Mouse (Mus musculus): ENCODE measurements around the gene Igsf9b. TPM values are rescaled to one million over a fixed set of nuclear protein-coding genes. Genes with fewer than 3 reads are reported as not detected.

Gene Igsf9b
- polyA plus RNA-seq, 1 experiment from 2014 or later, result 8.2 TPM

DNA sequence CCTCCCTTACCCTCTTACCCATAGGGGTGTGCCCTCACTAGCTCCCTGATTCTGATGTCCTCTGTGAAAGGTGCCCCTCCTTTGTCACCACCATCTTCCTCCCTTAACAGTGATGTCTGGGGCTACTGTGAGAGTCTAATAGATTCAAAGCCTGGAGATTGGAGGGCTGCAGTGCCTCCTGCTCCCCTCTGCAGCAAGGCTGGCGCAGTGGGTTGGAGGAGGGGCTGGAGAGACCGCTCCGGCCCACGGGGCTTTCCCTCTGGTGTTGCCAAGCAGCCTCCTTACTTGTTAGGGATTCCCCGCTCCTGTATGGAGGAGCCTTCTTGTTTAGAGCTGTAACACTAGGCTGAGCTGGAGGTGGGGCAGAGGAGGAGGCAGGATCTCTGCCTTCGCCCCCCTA lies 9.6 kb downstream of the Igsf9b start:
- WGBS, result 27% methylated on average over 6 of the region's 6 CpGs
- H3K4me3 ChIP-seq, result no peak overlapping the region
- peak overlapping the region; percentile 20; the same call in 1 of the 2 replicates for H3K27ac ChIP-seq
- peak; percentile 67 for ATAC-seq (ENCODE audit: low FRiP score, low read depth)
- peaks cover 28% of the 10 kb centered on the region for H3K4me1 ChIP-seq
- H3K9me3 ChIP-seq, result no peaks in the 10 kb centered on the region
- H3K4me2 ChIP-seq (replicated peaks), result no peak overlapping the region; the same call in 1 of the 2 replicates
- 0 out of 2 replicates have a peak overlapping the region, but pooled peaks have one; percentile 3 for H3K9ac ChIP-seq
- H3K27me3 ChIP-seq (replicated peaks), result no peaks in the 10 kb centered on the region; the same call in none of the 2 replicates
- H3K36me3 ChIP-seq, result peaks cover 4% of the 10 kb centered on the region

DNA sequence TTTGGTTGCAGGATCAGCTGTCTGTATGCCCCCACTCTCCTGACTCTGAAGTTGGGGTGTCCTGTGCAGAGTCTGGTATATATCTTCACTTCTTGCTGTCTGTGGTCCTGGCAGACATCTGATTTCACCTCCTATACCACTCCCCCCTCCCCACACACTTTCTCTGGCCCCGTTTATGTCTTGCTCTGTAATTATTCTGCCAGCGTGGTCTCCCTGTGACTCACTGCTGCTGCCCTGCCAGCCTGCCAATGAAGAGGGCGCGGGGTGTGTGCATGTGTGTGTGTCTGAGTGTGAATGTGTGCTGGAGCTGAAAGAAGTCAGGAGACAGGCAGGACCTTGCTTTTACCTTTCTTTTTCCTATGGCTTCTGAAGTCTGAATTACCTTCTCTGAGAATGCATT lies 11.0 kb downstream of the Igsf9b start:
- peaks cover 25% of the 10 kb centered on the region for H3K4me1 ChIP-seq
- H3K27ac ChIP-seq, result no peak overlapping the region
- peaks cover 4% of the 10 kb centered on the region for H3K36me3 ChIP-seq
- H3K4me3 ChIP-seq, result no peak overlapping the region
- WGBS, result 80% methylated on average over 4 of the region's 4 CpGs
- H3K27me3 ChIP-seq (replicated peaks), result no peaks in the 10 kb centered on the region
- H3K4me2 ChIP-seq (replicated peaks), result no peak overlapping the region
- ATAC-seq (ENCODE audit: low FRiP score, low read depth), result no peak
- H3K9ac ChIP-seq, result no peak overlapping the region
- H3K9me3 ChIP-seq, result no peaks in the 10 kb centered on the region

DNA sequence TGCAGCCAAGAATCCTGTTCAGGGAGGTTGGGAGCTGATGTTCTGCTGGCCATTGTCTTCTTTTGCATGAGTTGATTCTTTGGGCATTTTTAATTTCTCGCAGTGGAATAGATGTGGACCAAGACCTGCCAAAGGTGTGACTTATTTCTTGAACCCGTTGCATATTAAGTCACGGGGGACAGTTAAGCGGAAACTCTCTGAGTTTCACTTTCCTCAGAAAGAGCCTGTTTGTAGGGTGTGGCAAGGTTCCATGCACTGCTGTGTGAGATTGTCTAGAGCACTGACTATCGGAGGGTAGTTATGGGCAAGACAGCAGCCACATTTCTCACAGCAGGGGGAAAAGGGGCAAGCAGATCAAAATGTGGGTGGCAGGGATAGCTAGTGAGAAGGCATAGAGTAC lies 14.4 kb downstream of the Igsf9b start:
- H3K4me1 ChIP-seq, result peaks cover 6% of the 10 kb centered on the region
- no peak overlapping the region for H3K9ac ChIP-seq
- no peak for ATAC-seq (ENCODE audit: low FRiP score, low read depth)
- H3K4me2 ChIP-seq (replicated peaks), result no peak overlapping the region
- no peaks in the 10 kb centered on the region for H3K27me3 ChIP-seq (replicated peaks)
- H3K36me3 ChIP-seq, result peaks cover 14% of the 10 kb centered on the region
- no peak overlapping the region for H3K27ac ChIP-seq
- WGBS, result 93% methylated on average over 5 of the region's 5 CpGs
- no peaks in the 10 kb centered on the region for H3K9me3 ChIP-seq
- H3K4me3 ChIP-seq, result no peak overlapping the region

DNA sequence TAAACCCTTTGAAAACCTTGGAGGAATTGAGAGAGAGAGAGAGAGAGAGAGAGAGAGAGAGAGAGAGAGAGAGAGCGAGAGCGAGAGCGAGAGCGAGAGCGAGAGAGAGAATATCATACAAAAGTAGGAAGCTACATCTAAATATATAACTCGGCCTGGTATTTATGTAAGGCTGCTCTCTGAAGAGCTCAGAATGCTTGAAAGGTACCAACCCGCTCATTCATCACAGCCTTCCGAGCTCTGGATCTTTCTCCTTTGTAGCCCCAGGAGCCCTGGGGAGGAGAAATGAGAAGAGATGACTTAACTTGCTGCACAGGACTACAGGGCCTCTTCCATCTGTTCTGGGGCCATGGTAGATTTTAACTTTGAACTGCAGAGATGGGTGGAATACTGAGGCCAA lies 22.3 kb downstream of the Igsf9b start:
- Histone ChIP-seq H3K9me3 (no peaks in the 10 kb centered on the region), H3K27me3 (replicated peaks) (no peaks in the 10 kb centered on the region), H3K4me2 (replicated peaks) (no peak overlapping the region), H3K4me3 (no peak overlapping the region), H3K36me3 (peaks cover 45% of the 10 kb centered on the region), H3K9ac (no peak overlapping the region), H3K4me1 (peaks cover 4% of the 10 kb centered on the region; the same call in 1 of the 2 replicates), H3K27ac (no peak overlapping the region)
- no peak for ATAC-seq (ENCODE audit: low FRiP score, low read depth)
- 89% methylated on average over 8 of the region's 8 CpGs for WGBS

DNA sequence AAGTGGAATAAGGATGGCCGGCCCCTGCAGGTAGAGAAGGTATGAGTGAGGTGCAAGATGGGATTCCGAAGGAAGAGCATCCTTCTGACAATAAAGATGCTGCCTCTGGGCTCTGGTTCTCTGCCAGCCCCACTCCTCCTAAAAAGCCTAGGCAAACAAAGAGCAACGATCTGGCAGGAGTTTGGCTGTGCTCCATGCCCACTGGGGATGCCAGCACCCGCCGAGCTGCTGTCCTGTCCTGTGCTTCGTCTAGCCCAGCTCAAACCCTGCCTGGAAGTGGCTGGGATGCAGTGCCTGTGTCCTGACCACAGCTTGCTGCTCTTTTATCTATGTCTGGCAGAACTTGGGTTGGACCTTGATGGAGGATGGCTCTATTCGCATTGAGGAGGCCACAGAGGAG lies 23.3 kb downstream of the Igsf9b start:
- no peak overlapping the region for H3K27ac ChIP-seq
- 76% methylated on average over 7 of the region's 7 CpGs for WGBS
- no peak overlapping the region for H3K4me3 ChIP-seq
- H3K36me3 ChIP-seq, result peaks cover 43% of the 10 kb centered on the region
- no peaks in the 10 kb centered on the region for H3K9me3 ChIP-seq
- no peak overlapping the region for H3K9ac ChIP-seq
- no peak overlapping the region for H3K4me2 ChIP-seq (replicated peaks)
- ATAC-seq (ENCODE audit: low FRiP score, low read depth), result no peak
- H3K27me3 ChIP-seq (replicated peaks), result no peaks in the 10 kb centered on the region
- peaks cover 4% of the 10 kb centered on the region; the same call in 1 of the 2 replicates for H3K4me1 ChIP-seq

DNA sequence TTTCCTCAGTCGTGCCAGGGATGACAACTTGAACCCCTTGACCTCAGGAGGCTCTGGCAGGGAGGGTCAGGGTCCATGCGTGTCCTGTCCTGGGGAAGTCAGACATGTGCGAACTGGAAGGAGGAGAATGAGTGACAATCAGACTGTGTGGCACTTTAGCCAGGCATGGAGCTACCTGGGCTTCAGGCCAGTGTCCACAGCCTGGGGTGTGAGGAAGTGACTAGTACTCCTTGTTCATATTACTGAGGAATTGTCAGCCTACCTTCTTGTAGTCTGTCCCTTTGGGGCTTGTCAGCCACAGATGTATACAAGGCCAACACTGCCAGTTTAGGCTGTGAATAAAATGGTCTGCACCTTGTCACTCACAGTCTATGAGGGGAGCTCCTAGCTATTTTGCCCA lies 24.4 kb downstream of the Igsf9b start:
- peaks cover 4% of the 10 kb centered on the region; the same call in 1 of the 2 replicates for H3K4me1 ChIP-seq
- ATAC-seq (ENCODE audit: low FRiP score, low read depth), result no peak
- H3K36me3 ChIP-seq, result peaks cover 35% of the 10 kb centered on the region
- H3K27me3 ChIP-seq (replicated peaks), result no peaks in the 10 kb centered on the region
- H3K4me2 ChIP-seq (replicated peaks), result no peak overlapping the region
- H3K9ac ChIP-seq, result no peak overlapping the region
- no peak overlapping the region for H3K27ac ChIP-seq
- no peak overlapping the region for H3K4me3 ChIP-seq
- WGBS, result 87% methylated on average over 3 of the region's 3 CpGs
- H3K9me3 ChIP-seq, result no peaks in the 10 kb centered on the region

DNA sequence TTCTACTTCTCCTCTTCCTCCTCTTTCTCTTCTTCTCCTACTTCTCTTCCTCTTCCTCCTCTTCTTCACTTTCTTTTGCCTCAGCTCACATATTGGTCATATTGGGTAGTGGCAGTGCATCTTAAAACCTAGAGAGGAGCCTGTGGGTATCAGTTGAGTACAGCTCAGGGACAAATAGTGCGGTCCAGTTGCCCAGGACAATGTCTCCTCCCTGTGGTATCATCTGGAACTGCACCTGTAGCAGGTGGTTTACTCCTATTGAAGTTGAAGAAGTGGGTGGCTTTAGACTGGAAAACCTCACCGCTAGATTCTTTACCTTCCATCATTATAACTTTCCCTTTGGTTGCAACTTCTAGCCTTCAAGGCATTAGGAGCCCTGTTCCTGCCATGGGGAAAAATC lies 26.9 kb downstream of the Igsf9b start:
- Histone ChIP-seq H3K4me1 (peaks cover 4% of the 10 kb centered on the region; the same call in 1 of the 2 replicates), H3K27me3 (replicated peaks) (no peaks in the 10 kb centered on the region), H3K27ac (no peak overlapping the region), H3K4me2 (replicated peaks) (no peak overlapping the region), H3K9me3 (no peaks in the 10 kb centered on the region), H3K36me3 (peaks cover 37% of the 10 kb centered on the region), H3K4me3 (no peak overlapping the region), H3K9ac (no peak overlapping the region)
- ATAC-seq (ENCODE audit: low FRiP score, low read depth), result no peak; the same call in 1 of the 2 replicates
- WGBS, result 55% methylated on average over 2 of the region's 2 CpGs

DNA sequence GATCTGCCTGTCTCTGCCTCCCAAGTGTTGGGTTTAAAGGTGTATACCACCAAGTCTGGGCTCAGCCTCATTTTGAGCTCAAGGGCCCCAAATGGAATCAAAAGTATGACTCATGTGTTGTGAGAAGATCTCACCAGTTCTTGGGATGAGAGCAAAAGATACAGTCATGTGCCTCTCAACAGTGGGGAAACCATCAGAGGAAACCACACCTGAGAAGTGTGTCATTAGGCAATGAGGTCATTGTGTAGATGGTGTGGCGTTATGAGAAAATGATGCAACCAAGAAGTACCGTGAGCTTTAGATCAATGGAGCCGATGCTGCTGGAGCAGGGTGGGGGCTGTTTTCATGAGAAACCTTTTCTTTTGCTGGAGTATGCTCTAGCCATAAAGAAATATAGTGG lies 28.6 kb downstream of the Igsf9b start:
- no peak overlapping the region for H3K9ac ChIP-seq
- H3K9me3 ChIP-seq, result no peaks in the 10 kb centered on the region
- no peak overlapping the region for H3K4me3 ChIP-seq
- H3K27ac ChIP-seq, result no peak overlapping the region
- no peaks in the 10 kb centered on the region for H3K27me3 ChIP-seq (replicated peaks)
- peaks cover 41% of the 10 kb centered on the region for H3K36me3 ChIP-seq
- 98% methylated on average over 3 of the region's 3 CpGs for WGBS
- ATAC-seq (ENCODE audit: low FRiP score, low read depth), result no peak
- H3K4me2 ChIP-seq (replicated peaks), result no peak overlapping the region
- H3K4me1 ChIP-seq, result no peaks in the 10 kb centered on the region

DNA sequence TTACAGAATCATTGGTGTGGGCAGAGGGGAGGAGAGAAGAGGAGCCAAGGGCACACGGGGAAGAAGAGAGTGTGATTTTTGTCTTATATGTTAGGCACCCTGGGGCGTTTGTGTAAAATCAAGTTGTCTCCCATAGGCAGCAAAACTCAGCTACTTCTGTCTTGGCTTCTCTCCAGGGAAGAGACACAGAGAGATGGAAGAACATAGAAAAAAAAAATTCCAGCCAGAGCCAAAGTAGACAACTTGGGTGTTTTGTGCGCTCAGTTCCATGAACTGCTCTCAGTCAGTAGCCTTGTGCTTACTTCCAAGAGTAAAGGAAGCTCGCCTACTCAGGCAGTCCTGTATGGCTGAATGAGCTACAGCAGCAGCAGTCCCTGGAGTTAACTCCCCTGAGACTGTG lies 31.4 kb downstream of the Igsf9b start:
- Histone ChIP-seq H3K27me3 (replicated peaks) (no peaks in the 10 kb centered on the region), H3K4me1 (no peaks in the 10 kb centered on the region), H3K27ac (no peak overlapping the region), H3K9me3 (no peaks in the 10 kb centered on the region), H3K4me3 (no peak overlapping the region), H3K9ac (no peak overlapping the region), H3K4me2 (replicated peaks) (no peak overlapping the region), H3K36me3 (peaks cover 44% of the 10 kb centered on the region)
- no peak for ATAC-seq (ENCODE audit: low FRiP score, low read depth)
- WGBS, result 91% methylated on average over 4 of the region's 4 CpGs

DNA sequence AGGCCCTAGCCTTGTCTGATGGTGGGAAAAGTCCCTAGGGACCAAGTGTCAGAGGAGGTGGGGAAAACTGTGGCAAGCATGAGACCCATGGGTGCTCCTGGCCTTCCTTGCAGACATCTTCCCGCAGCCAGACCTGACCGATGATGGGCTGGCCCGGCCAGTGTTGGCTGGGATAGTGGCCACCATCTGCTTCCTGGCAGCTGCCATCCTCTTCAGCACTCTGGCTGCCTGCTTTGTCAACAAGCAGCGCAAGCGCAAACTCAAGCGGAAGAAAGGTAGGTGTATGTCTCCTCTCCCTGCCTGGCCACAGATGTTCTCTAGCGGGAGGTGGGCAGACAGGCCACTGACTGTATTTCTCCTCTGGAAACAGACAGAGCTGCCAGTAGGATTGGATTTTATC lies 32.5 kb downstream of the Igsf9b start:
- H3K9ac ChIP-seq, result no peak overlapping the region
- H3K36me3 ChIP-seq, result peaks cover 46% of the 10 kb centered on the region
- no peaks in the 10 kb centered on the region for H3K27me3 ChIP-seq (replicated peaks)
- H3K9me3 ChIP-seq, result no peaks in the 10 kb centered on the region
- no peak overlapping the region for H3K4me2 ChIP-seq (replicated peaks)
- no peak overlapping the region for H3K4me3 ChIP-seq
- no peak overlapping the region for H3K27ac ChIP-seq
- no peak for ATAC-seq (ENCODE audit: low FRiP score, low read depth)
- 96% methylated on average over 7 of the region's 7 CpGs for WGBS
- no peaks in the 10 kb centered on the region for H3K4me1 ChIP-seq

DNA sequence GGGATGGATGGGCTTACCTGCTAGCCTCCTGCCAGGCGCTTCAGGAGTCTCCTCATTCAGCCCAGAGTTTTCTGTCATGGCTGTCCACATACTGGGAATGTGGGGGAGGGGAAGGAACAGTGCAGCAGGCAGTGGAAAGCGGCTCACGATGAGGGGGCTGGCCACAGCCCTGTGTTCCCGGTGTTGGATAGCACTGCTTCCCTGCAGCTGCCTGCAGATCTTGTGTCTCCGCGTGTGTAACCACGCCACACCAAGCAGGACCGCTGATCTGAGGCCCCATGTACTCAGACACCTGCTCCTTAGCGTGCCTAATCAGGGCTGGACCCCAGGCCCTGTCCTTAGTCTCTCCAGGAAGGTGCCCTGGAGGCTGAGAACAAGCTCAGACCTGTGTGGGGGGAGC lies 35.9 kb downstream of the Igsf9b start:
- Histone ChIP-seq H3K27ac (no peak overlapping the region), H3K9me3 (no peaks in the 10 kb centered on the region), H3K27me3 (replicated peaks) (no peaks in the 10 kb centered on the region), H3K9ac (no peak overlapping the region), H3K4me3 (no peak overlapping the region), H3K4me1 (peaks cover 8% of the 10 kb centered on the region; the same call in 1 of the 2 replicates), H3K36me3 (peaks cover 37% of the 10 kb centered on the region), H3K4me2 (replicated peaks) (no peak overlapping the region)
- 89% methylated on average over 9 of the region's 9 CpGs for WGBS
- 0 out of 2 replicates have a peak, but pooled peaks have one; percentile 4 for ATAC-seq (ENCODE audit: low FRiP score, low read depth)

DNA sequence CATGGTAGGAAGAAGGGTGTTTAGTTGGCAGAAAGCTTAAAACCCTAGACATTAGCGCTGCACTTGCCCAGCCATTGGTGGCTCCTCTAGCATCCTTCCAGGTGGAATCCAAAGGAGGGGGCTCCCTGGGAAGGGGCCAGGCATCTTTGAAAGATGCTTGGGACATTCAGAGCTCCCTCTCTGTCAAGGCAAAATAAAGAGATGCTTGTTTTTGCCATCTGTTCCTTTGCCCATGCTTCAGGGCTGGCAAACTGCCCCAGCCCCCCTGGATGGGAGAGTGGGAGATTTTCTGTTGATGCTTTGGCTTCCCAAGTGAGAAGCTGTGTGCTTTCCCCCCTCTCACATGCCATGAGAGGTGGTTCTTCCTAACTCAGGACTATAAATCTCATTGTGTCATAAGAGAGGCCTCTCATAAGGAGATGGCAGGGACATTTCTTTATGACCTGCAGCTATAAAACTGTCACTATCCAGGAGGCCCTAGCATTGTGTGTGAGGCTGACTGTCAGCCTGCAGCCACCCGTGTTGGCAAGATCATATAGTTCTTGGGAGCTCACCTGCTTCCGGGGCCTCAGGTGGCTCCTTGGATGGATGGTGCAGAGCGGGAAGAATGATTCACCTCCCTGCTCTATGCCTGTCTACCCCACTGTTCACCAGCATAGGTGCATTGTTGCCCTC lies 38.1 kb downstream of the Igsf9b start:
- H3K9me3 ChIP-seq, result no peaks in the 10 kb centered on the region
- no peak for ATAC-seq (ENCODE audit: low FRiP score, low read depth)
- 87% methylated on average over 4 of the region's 4 CpGs for WGBS
- no peaks in the 10 kb centered on the region for H3K27me3 ChIP-seq (replicated peaks)
- H3K4me3 ChIP-seq, result no peak overlapping the region
- H3K36me3 ChIP-seq, result peaks cover 28% of the 10 kb centered on the region
- H3K9ac ChIP-seq, result no peak overlapping the region
- no peak overlapping the region for H3K27ac ChIP-seq
- H3K4me1 ChIP-seq, result peaks cover 8% of the 10 kb centered on the region; the same call in 1 of the 2 replicates
- no peak overlapping the region for H3K4me2 ChIP-seq (replicated peaks)

DNA sequence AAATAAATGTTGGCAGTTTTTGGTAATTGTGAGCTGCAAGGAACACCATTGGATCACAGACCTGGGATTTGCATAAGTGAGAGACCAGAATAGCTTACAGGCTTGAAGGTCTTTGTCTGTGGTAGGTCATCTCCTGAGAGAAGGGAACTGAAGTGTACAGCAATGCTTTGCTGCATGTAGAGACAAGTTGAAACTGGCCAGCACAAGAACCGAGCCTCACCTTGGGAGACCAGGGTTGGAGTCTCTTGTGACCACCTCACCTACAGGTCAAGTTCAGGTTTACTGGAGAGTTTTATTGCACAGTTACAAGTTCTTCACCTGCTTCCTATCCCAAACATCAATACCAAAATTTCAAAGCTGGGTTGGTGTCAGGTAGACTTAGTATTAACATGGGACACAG lies 40.2 kb downstream of the Igsf9b start:
- Histone ChIP-seq H3K4me3 (no peak overlapping the region), H3K36me3 (peaks cover 26% of the 10 kb centered on the region), H3K4me1 (peaks cover 8% of the 10 kb centered on the region; the same call in 1 of the 2 replicates), H3K4me2 (replicated peaks) (no peak overlapping the region), H3K9ac (no peak overlapping the region), H3K9me3 (no peaks in the 10 kb centered on the region), H3K27ac (no peak overlapping the region), H3K27me3 (replicated peaks) (no peaks in the 10 kb centered on the region)
- 97% methylated on average over 1 of the region's 1 CpGs for WGBS
- no peak for ATAC-seq (ENCODE audit: low FRiP score, low read depth)
